Mouse (Mus musculus) spleen, adult 2 months (tissue): ENCODE measurements around the gene A030014E15Rik.

Experiments used
- CTCF ChIP-seq: fragments of 200-500 bp; IDR thresholded peaks from 2 replicates; pipeline ENCODE4 v1.5.1; 2011; ENCODE audit warnings: mild to moderate bottlenecking, inconsistent platforms; ENCODE audit not compliant: insufficient read depth, insufficient read length, insufficient replicate concordance; ENCODE audit errors: extremely low read depth
- POLR2A ChIP-seq: fragments of 200-500 bp; IDR thresholded peaks from 2 replicates; pipeline ENCODE4 v1.6.1; 2011; ENCODE audit warnings: low read depth, low read length, inconsistent platforms

DNA sequence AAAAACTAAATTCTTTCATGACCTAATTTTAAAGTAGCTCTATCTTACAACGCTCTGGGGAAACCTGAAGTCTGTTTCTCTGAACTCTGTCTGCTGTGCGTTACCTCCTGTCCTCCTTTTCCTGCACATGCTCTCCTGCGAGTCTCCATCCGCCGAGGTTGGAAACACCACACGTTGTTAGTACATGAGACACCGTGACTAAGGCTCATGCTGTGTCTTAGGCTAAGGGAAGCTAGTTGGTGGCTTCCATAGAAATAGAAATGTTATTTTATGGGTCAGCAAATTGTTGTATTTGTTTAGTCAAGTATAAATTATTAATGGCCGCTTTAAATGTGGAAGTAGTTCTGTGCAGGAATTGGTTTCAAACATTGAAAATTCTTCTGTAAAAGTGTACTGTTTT lies 44.5 kb upstream of the A030014E15Rik start:
- TF ChIP-seq CTCF (no peak), POLR2A (no peak)
